Mouse (Mus musculus) MEL (cell line): ENCODE measurements at regions not wholly inside any gene's neighbourhood (a gene's known extent, or its start where the extent isn't known, plus 50 kb on each side); places are given as distances from the start of the nearest gene placed in this dataset.

Experiments
- DNase-seq: peaks from one replicate; pipeline ENCODE4 v3.0.0; 2011; ENCODE audit warnings: low read depth, low spot score
- H3K27ac ChIP-seq: 2 replicates; pipeline ENCODE4 v1.5.1; 2012; ENCODE audit warnings: low read depth, mild to moderate bottlenecking, control low read depth, low read length, moderate library complexity; ENCODE audit not compliant: control insufficient read depth
- H3K27me3 ChIP-seq, 2 experiments: fragments of 150-350 bp in 1 of 2; sonication (generic) in 1 of 2; 2 replicates each; pipeline ENCODE4 v1.6.1; 2012; ENCODE audit warnings: low read length in 2 of 2, mild to moderate bottlenecking in 2 of 2, improper control_type of control experiment in 1 of 2, moderate library complexity in 1 of 2; ENCODE audit not compliant: insufficient read depth in 2 of 2, control insufficient read depth in 1 of 2
- H3K36me3 ChIP-seq, 2 experiments: 2 replicates each; pipeline ENCODE4 v1.6.1; 2012 to 2014; ENCODE audit warnings: low read length in 2 of 2, improper control_type of control experiment in 1 of 2, inconsistent platforms in 1 of 2, mild to moderate bottlenecking in 1 of 2; ENCODE audit not compliant: insufficient read depth in 2 of 2, control insufficient read depth in 1 of 2
- H3K4me1 ChIP-seq, 2 experiments: fragments of 150-350 bp in 1 of 2; sonication (generic) in 1 of 2; 2 replicates each; pipeline ENCODE4 v1.6.1; 2012; ENCODE audit warnings: low read length in 2 of 2, improper control_type of control experiment in 1 of 2, mild to moderate bottlenecking in 1 of 2; ENCODE audit not compliant: insufficient read depth in 2 of 2, control insufficient read depth in 1 of 2
- H3K4me3 ChIP-seq, 2 experiments: fragments of 150-350 bp in 1 of 2; sonication (generic) in 1 of 2; 2 replicates each; pipeline ENCODE4 v1.5.1; 2012; ENCODE audit warnings: low read depth in 2 of 2, low read length in 2 of 2, mild to moderate bottlenecking in 2 of 2, moderate library complexity in 2 of 2, control low read depth in 1 of 2, improper control_type of control experiment in 1 of 2; ENCODE audit not compliant: control insufficient read depth in 1 of 2, insufficient read depth in 1 of 2
- H3K79me2 ChIP-seq: 2 replicates; pipeline ENCODE4 v1.6.1; 2012; ENCODE audit warnings: mild to moderate bottlenecking, low read length, moderate library complexity; ENCODE audit not compliant: control insufficient read depth, poor library complexity, insufficient read depth
- H3K9ac ChIP-seq: 2 replicates; pipeline ENCODE4 v1.6.1; 2012; ENCODE audit warnings: low read depth, mild to moderate bottlenecking, control low read depth, low read length, moderate library complexity; ENCODE audit not compliant: control insufficient read depth, poor library complexity, severe bottlenecking
- H3K9me3 ChIP-seq: fragments of 150-350 bp; sonication (generic); replicated peaks from 2 replicates; pipeline ENCODE4 v1.6.1; 2012; ENCODE audit warnings: mild to moderate bottlenecking, low read length, improper control_type of control experiment, moderate library complexity; ENCODE audit not compliant: insufficient read depth
- BHLHE40 ChIP-seq: IDR thresholded peaks from 2 replicates; pipeline ENCODE4 v1.6.1; 2012; ENCODE audit warnings: low read depth, mild to moderate bottlenecking, inconsistent platforms, low read length, improper control_type of control experiment, borderline replicate concordance
- ETS1 ChIP-seq: IDR thresholded peaks from 2 replicates; pipeline ENCODE4 v1.6.1; 2012; ENCODE audit warnings: low read depth, mild to moderate bottlenecking, inconsistent platforms, low read length, improper control_type of control experiment, moderate library complexity
- GABPA ChIP-seq: IDR thresholded peaks from 2 replicates; pipeline ENCODE4 v1.6.1; 2012; ENCODE audit warnings: low read depth, mild to moderate bottlenecking, inconsistent platforms, low read length, improper control_type of control experiment, moderate library complexity
- MAFK ChIP-seq: IDR thresholded peaks from 2 replicates; pipeline ENCODE4 v1.6.1; 2011; ENCODE audit warnings: low read depth, mild to moderate bottlenecking, low read length, improper control_type of control experiment, borderline replicate concordance
- MAZ ChIP-seq: IDR thresholded peaks from 2 replicates; pipeline ENCODE4 v1.6.1; 2012; ENCODE audit warnings: low read depth, mild to moderate bottlenecking, inconsistent platforms, low read length, improper control_type of control experiment
- MXI1 ChIP-seq: IDR thresholded peaks from 2 replicates; pipeline ENCODE4 v1.6.1; 2011; ENCODE audit warnings: mild to moderate bottlenecking, low read depth, low read length, improper control_type of control experiment
- MYB ChIP-seq: IDR thresholded peaks from 2 replicates; pipeline ENCODE4 v1.6.1; 2011; ENCODE audit warnings: mild to moderate bottlenecking, low read depth, low read length, improper control_type of control experiment
- POLR2AphosphoS2 ChIP-seq: IDR thresholded peaks from 2 replicates; pipeline ENCODE4 v1.6.1; 2011; ENCODE audit warnings: low read length, improper control_type of control experiment
- POLR2AphosphoS5 ChIP-seq: IDR thresholded peaks from 2 replicates; pipeline ENCODE4 v1.6.1; 2012; ENCODE audit warnings: low read depth, borderline replicate concordance, mild to moderate bottlenecking, inconsistent platforms, low read length, moderate library complexity, mixed read lengths
- RCOR1 ChIP-seq: IDR thresholded peaks from 2 replicates; pipeline ENCODE4 v1.6.1; 2012; ENCODE audit warnings: low read depth, mild to moderate bottlenecking, inconsistent platforms, low read length, improper control_type of control experiment
- TBP ChIP-seq: IDR thresholded peaks from 2 replicates; pipeline ENCODE4 v1.8.0; 2011; ENCODE audit warnings: low read depth, low read length, improper control_type of control experiment
- TCF12 ChIP-seq: IDR thresholded peaks from 2 replicates; pipeline ENCODE4 v1.6.1; 2014; ENCODE audit warnings: low read depth, mild to moderate bottlenecking, inconsistent platforms, low read length, improper control_type of control experiment, moderate library complexity
- UBTF ChIP-seq: IDR thresholded peaks from 2 replicates; pipeline ENCODE4 v1.6.1; 2012; ENCODE audit warnings: low read depth, mild to moderate bottlenecking, inconsistent platforms, low read length, improper control_type of control experiment, moderate library complexity, borderline replicate concordance; ENCODE audit not compliant: insufficient read depth
- ZC3H11A ChIP-seq: IDR thresholded peaks from 2 replicates; pipeline ENCODE4 v1.6.1; 2012; ENCODE audit warnings: low read depth, mild to moderate bottlenecking, inconsistent platforms, low read length, improper control_type of control experiment

DNA sequence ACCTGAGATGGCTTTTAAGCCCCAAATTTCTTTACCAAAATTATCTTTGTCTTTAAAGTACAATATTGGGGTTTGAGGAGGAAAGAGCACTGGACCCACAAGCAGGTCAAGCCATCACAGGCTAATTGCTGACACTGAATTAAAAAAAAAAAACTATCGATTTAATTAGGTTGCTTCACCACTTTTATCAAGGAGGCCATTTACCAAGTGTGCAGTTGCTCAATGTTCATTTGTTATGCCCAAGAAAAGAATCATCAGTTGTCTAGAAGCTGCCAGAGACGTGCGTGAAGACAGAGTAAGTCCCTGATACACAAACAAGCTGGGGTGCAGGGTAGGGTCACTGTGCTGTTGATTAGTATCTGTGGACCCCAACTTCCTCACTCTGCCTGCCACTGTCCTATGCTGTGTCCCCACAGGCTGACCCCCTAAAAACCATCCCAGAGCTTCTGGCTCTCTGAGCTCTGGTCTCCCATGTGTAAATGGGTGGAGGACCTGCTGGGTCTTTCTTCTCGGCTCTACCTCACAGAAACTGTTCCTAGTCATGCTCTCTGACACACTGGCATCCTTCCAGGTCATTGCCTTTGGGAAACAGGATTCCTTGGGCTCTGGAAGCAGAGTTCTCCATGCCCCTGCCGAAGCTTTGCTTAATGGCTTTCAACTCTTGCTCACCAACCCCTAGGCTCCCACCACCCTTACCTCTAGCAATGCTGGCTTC is 116.8 kb downstream of the Dyrk2 start:
- TF ChIP-seq MYB (no peak), ZC3H11A (no peak), BHLHE40 (no peak), POLR2AphosphoS2 (no peak)
- TF ChIP-seq, all 39 proteins: peak for 0
- no peaks in the 10 kb centered on the region for H3K4me1 ChIP-seq
- H3K36me3 ChIP-seq = no peaks in the 10 kb centered on the region
- no peak overlapping the region for H3K9ac ChIP-seq
- no peak overlapping the region for H3K27ac ChIP-seq
- H3K4me3 ChIP-seq = no peak overlapping the region
- no peaks in the 10 kb centered on the region for H3K27me3 ChIP-seq
- no peaks in the 10 kb centered on the region for H3K9me3 ChIP-seq
- H3K79me2 ChIP-seq = no peaks in the 10 kb centered on the region
- DNase-seq = no peak

GRCm38 (mm10) chr10:118754791-118755190 is 115.2 kb downstream of the Dyrk2 start:
- no peak for TF ChIP-seq MAFK
- no peak for TF ChIP-seq GABPA
- no peak for TF ChIP-seq MXI1
- no peak for TF ChIP-seq MAZ
- no peak for TF ChIP-seq POLR2AphosphoS5
- TF ChIP-seq TCF12 = no peak
- no peak for TF ChIP-seq ETS1
- TF ChIP-seq RCOR1 = no peak
- TF ChIP-seq UBTF = no peak
- no peak for TF ChIP-seq TBP
- TF ChIP-seq, all 39 proteins: peak for 0
- no peaks in the 10 kb centered on the region for H3K4me1 ChIP-seq
- H3K9me3 ChIP-seq = no peaks in the 10 kb centered on the region
- no peak overlapping the region for H3K9ac ChIP-seq
- H3K27me3 ChIP-seq = no peaks in the 10 kb centered on the region
- no peak overlapping the region for H3K4me3 ChIP-seq
- DNase-seq = no peak
- no peaks in the 10 kb centered on the region for H3K79me2 ChIP-seq
- H3K27ac ChIP-seq = no peak overlapping the region
- H3K36me3 ChIP-seq = no peaks in the 10 kb centered on the region
